Mouse (Mus musculus): ENCODE results near the gene Tmem30c.
"Not testable (repeated sequence)": the region's sequence is repeated elsewhere in the genome, so short reads cannot be mapped to it uniquely, and the experiment has no call there.

The Tmem30c gene

DNA sequence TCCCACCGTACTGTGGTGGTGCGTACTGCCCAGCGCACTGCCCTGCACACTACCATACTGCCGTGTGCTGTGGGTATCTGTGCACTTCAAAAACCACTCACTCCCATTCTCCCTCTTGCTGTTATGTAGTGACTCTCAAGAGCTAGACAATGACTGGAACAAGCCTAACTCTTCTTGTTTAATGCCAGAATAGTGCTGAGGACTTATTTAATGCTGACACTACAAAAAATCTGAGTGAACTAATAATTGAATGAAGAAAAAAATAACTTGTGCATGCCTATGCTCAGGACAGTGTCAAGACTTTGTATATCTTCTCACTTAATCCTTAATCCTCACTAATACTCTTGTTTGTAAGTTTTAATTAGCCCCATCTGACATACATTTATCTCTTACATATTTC lies 45.2 kb downstream of the Tmem30c start:
- in situ Hi-C loops (cut with MboI; ENCODE audit: low pct_unique_long_range_greater_than_20kb in 1 of 2, low sequenced_read_pairs in 2 of 2, unreplicated experiment in 1 of 2), result loop anchor here (5.0 to 10.0 kb wide), 4 partner anchors 147 to 357 kb away; partner anchors contain the start of gene Cmss1 (in 1 of the 2)

GRCm38 (mm10) chr16:57246596-57246995 lies 46.1 kb downstream of the Tmem30c start:
- in situ Hi-C loops (cut with MboI; ENCODE audit: low pct_unique_long_range_greater_than_20kb in 1 of 2, low sequenced_read_pairs in 2 of 2, unreplicated experiment in 1 of 2), result loop anchor here (5.0 to 10.0 kb wide), 4 partner anchors 148 to 358 kb away; partner anchors contain the start of gene Cmss1 (in 1 of the 2)

- in situ Hi-C loops (cut with MboI; ENCODE audit: low pct_unique_long_range_greater_than_20kb in 1 of 2, low sequenced_read_pairs in 2 of 2, unreplicated experiment in 1 of 2), result loop anchor here (10.0 kb wide), 3 partner anchors 151 to 361 kb away; partner anchors contain the start of gene Cmss1 (in 1 of the 2)
Measured at GRCm38 (mm10) chr16:57243858-57244248, 48.8 kb downstream of the Tmem30c start.

DNA sequence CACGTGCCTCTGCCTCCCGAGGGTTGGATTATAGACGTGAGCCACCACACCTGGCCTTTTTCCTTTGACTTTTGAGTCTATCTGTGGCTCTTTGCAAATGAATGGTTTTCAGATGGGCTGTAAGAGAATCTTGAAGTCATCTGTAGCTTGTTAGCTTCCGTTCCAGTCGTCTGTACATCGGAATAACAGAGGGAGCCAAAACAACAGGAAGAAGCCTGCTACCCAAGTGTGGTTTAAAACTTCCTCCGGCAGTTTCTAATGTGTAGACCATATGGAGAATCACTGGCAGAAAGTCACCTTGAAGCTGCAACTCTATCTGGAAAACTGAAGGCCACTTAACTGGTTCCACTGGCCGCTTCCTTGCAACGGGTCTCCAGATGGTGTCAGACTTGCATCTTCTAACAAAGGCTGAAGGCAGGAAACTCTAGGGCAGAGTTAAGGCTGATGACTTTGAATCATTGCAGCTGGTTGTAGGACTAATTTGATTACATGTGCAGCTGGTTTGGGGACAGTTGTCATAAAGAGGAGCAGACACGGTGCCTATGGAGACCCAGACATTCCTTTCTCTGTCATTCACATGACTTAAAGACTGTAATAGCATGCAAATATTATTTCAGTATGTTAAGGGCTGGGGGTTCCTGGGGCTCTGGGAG lies 49.3 kb downstream of the Tmem30c start:
- in situ Hi-C loops (cut with MboI; ENCODE audit: low pct_unique_long_range_greater_than_20kb in 1 of 2, low sequenced_read_pairs in 2 of 2, unreplicated experiment in 1 of 2), result loop anchor here (10.0 kb wide), 3 partner anchors 151 to 361 kb away; partner anchors contain the start of gene Cmss1 (in 1 of the 2)

- in situ Hi-C loops (cut with MboI; ENCODE audit: low pct_unique_long_range_greater_than_20kb in 1 of 2, low sequenced_read_pairs in 2 of 2, unreplicated experiment in 1 of 2), result loop anchor here (10.0 kb wide), 3 partner anchors 152 to 362 kb away; partner anchors contain the start of gene Cmss1 (in 1 of the 2)
Measured at GRCm38 (mm10) chr16:57242857-57243204, 49.8 kb downstream of the Tmem30c start.

- in situ Hi-C loops (cut with MboI; ENCODE audit: low pct_unique_long_range_greater_than_20kb in 1 of 2, low sequenced_read_pairs in 2 of 2, unreplicated experiment in 1 of 2), result no loop called here
Measured at GRCm38 (mm10) chr16:57235871-57236510, 56.7 kb downstream of the Tmem30c start.

DNA sequence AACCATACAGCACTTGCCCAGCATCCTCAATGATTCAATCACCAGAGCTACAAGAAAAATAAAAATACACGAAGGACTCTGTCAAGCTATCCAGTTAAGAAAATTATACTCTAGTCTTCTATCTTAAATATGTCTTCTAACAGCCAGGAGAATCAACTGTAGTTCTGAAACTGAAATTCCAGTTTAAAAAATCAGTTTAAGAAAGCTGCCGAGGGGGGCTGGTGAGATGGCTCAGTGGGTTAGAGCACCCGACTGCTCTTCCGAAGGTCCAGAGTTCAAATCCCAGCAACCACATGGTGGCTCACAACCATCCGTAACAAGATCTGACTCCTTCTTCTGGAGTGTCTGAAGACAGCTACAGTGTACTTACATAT lies 60.7 kb downstream of the Tmem30c start:
- in situ Hi-C loops (cut with MboI; ENCODE audit: low pct_unique_long_range_greater_than_20kb in 1 of 2, low sequenced_read_pairs in 2 of 2, unreplicated experiment in 1 of 2), result not testable (repeated sequence)

DNA sequence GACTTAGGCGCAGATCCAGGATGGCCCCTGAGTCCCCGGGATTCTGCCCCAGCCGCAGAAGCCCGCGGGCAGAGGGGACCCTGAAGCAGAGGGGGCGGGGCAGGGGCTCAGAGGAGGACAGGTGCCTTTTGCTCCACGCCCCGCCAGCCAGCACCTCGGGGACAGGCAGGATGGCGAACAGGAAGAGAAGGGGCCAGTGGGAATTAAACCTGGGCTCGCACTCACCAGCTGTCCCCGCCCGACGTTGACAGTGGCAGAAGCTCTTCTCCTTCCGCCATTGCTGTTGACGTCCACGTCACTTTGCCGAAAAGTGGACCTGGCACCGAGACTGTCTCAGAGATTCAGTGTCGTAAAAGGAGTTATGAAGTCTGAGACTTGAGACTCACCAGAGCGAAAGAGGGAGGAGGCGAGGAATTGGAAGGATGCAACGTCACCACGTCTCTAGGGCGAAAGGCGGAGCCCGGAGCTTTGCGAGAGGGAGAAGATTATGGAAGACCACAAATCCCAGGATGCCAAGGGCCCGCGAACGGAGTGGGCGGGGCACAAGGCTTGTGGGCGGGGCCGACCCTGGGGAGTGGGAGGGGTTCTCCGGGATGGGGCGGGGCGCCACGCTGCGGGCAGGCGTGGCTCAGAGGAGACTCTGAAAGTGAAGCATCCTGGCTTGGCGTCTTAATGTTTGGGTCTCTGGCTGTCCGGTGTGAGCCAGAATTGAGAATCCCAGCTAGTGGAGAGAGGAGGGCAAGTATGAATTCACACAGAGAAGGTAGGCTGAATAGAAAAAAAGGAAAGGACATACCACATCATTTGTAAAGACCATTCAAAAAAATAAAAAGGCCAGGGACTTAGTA lies 61.4 kb downstream of the Tmem30c start, which contains the start of gene Tbc1d23:
Gene Tbc1d23, minus strand, starts transcription at position 416 of the 848 bp plus-strand sequence.
- in situ Hi-C loops (cut with MboI; ENCODE audit: low pct_unique_long_range_greater_than_20kb in 1 of 2, low sequenced_read_pairs in 2 of 2, unreplicated experiment in 1 of 2), result no loop called here

DNA sequence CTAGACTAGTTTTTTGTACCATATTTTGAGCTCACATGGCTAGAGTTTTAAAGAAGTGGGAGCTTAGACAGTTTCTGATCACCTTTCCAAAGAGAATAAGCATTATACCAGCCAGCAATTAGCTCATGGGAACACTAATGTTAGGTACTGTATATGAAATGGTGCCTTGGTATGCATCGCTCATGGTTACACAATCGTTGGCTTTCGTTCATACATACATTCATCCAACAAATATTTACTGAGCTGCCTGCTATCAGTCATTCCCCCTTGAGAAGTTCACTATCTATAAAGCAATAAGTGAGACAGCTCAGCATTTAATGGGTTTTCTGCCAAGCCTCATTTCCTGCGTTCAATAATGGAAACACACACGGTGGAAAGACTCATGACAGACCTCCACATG lies 66.2 kb downstream of the Tmem30c start:
- in situ Hi-C loops (cut with MboI; ENCODE audit: low pct_unique_long_range_greater_than_20kb in 1 of 2, low sequenced_read_pairs in 2 of 2, unreplicated experiment in 1 of 2), result no loop called here

DNA sequence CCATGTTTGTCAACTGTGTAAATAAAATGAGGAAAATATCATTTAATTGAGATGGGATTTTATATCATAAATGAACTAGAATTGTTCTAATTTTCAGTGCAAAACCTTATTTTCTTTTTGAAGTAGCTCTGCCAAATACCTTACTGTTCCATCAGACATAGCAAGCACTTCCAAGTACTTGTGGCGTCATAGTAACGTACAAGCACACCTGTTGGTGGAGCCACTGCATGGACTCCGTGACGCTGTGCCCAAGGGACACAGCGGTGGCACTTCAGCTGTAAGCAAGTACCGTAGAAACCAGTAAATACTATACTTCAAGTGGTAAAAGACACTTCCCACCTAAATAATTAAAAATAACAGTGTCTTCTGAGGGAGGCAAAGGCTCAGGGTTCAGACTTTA lies 72.3 kb downstream of the Tmem30c start:
- in situ Hi-C loops (cut with MboI; ENCODE audit: low pct_unique_long_range_greater_than_20kb in 1 of 2, low sequenced_read_pairs in 2 of 2, unreplicated experiment in 1 of 2), result no loop called here
